Mouse (Mus musculus) megakaryocyte, embryonic 14.5 days (primary cell): ENCODE measurements around the gene Rtn2.

Experiments used
- FLI1 ChIP-seq: IDR thresholded peaks from 2 replicates; pipeline ENCODE4 v1.6.1; 2012; ENCODE audit warnings: low read length, inconsistent platforms, mixed read lengths
- GATA1 ChIP-seq: IDR thresholded peaks from 3 replicates; pipeline ENCODE4 v1.6.1; 2012; ENCODE audit warnings: mixed read lengths, low read length, inconsistent platforms, borderline replicate concordance

- TF ChIP-seq GATA1 = no peak
- no peak for TF ChIP-seq FLI1
Measured at GRCm38 (mm10) chr7:19319906-19320305, 37.5 kb downstream of the Rtn2 start.
